Mouse (Mus musculus) c-Kit-negative CD71-positive TER-119-positive erythroid progenitor cells, embryonic 14.5 days (primary cell): ENCODE results near the gene Aco1.

Experiments used
- DNase-seq: peaks from one replicate; pipeline ENCODE4 v3.0.0-alpha.2; 2013; ENCODE audit warnings: low read depth, low spot score

Gene Aco1

DNA sequence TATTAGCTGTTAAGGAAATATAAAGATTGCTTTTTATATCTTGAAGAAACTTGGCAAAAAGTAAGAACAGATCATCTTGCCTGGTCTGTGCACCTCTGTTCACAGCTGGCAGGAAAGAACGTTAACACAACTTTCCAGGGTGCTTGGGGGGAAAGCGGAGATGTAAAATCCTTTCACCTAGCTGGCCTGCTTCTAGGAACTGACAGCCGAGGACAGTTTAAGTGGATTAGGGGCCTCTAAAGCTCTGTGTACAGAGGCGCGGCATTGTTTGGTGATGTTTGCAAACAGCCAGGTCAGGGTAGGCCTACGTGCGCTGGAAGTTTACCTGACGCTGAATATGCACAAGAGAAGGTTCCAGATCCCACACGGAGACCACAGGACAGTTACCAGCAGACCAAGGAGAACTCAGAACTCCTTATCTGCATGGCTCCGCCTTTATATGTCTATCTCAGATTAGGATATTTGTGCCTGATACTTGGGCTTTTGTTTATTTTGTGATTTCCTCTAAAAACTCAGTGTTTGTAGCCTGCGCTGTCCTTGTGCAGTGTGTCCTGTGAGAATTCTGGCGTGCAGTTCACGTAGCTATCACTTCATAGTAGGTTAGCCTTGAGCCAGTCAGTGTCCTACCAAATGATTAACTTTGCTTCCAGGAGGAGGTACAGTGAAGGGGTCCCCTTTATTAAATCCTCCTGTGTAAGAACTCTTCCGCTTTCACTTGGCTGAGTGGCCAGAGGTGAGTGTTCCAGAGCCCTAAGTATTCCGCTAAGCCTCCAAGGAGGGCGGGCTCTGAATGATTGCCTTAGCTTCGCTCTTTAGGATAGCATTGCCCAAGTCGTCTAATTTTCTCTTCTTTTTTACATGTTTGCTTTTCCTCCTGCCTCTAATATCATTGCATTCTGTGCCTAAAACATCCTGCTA, 14.0 kb downstream of the Aco1 start:
- no peak for DNase-seq

DNA sequence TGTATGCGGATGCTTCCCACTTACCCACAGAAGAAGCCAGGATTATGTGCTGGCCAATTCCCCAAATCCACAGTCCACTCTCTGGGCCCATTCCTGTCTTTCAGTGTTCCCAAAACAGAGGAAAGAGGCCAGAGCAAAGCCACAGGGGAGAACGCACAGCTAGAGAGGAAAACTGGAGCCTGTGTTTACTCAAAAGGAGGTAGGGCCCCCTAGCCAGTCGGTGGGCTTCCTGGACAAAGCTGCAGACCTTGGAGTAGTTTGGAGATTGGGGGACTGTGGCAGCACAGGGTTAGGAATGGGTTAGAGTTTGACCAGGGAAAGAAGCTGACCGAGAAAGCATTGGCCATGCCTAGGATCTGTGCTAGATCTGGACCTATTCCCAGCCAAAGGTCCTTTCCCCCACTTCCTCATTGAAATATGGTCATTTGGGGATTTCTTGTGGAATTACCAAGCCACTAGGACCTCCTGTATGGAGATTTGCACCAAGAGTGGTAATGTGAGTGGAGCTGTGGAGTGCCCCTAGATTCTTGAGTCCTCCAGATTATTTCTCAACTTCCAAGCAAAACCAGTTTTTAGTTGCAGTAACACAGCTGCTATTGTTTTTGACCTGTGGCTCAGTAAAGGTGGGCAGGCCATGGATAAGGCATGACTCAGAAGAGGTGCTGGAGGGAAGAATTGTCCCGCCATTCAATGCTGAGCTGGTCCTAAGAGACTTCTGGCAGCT, 14.8 kb downstream of the Aco1 start:
- DNase-seq, result no peak

DNA sequence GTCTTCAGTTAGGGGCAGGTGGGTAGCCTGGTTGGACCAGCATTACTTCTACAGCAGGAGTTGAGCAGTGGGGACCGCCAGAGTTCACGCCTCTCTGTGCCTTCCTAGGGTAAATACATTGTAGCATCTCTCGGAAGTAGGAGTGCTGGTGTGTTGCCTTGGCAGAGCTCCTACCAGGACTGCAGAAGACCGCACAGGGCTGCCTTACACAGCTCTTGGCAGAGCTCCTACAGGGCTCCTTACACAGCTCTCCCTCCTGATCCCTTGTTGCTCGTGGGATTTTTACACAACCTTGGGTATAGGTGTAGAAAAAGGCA, 15.3 kb downstream of the Aco1 start:
- DNase-seq, result no peak

DNA sequence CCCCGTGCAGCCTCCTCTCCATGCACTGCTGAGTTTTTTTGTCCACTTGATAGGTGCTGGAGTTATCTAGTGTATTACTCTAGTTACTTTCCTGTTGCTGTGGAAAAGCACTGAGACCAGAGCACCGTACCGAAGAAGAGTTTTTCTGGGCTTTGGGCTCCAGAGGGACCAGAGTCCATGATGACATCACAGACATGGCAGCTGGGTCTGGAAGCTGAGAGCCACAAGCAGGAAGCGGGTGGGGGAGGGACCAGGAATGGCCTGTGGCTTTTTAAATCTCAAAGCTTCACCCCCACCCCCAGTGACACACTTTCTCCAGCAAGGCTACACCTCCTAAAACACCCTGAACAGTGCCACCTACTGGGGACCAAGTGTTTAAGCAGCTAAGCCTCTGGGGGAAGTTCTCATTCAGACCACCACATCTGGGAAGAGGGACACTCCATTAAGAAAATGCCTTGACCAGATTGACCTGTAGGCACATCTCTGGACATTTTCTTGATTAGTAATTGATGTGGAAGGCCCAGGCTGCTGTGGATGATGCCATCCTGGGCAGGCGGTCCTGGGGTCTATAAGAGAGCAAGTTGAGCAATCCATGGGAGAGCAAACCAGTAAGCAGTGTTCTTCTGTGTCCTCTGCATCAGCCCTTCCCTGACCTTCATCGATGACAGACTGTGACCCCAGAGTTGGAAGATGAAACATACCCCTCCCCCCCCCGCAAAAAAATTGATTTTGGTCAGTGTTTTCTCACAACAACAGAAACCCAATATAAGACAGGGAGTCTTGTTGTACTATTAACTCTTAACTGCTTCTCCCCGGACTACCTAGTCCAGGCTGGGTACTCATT, 17.9 kb downstream of the Aco1 start:
- no peak for DNase-seq

DNA sequence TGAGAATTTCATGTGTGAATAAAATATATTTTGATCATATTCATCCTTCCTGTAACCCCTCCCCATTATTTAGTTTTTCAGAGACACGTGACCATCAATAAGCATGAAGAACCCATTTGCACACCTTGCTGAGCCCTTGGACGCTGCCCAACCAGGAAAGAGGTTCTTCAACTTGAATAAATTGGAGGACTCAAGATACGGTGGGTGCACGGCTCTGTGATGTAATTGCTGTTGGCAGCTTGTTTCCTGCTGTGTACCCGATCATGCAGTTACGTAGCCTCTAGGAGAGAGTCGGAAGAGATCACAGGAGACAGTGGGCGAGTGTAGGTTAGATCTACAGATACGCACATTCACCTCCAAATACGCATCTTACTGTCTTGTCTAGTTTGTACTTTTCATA, 20.8 kb downstream of the Aco1 start:
- DNase-seq, result no peak

DNA sequence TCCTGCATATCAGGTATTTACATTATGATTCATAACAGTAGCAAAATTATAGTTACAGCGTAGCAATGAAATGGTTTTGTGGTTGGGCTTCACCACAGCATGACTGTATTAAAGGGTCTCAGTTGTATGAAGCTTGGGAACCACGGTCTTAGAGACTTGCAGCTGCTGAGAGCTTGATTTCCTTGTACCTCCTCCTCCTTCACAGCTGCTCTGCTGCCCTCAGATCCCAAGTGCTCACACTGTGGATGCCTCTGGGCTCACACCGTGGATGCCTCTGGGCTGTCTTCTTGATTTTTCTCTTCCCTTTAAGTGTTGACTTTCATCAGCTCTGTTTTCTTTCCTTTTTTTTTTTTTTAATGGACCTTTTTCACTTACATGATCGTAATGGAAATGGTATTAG, 28.6 kb downstream of the Aco1 start:
- no peak for DNase-seq

DNA sequence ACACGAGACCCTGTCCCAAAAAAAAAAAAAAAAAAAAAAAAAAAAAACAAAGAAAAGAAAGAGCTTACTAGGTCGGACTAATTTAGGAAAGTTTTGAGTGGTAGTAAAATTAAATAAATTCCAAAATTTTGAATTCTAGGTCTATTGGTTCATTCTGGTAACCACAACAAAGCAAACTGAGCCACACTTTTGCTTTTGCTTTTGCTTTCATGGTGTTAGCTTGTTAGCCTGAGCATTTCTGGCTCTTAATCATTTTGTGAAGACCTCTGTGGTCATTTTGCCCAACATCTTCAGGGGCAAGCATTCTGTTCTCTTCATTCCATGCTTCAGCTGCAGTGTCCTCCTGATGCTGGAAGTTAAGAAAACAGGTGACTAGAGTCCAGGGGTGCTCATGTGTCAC, 29.5 kb downstream of the Aco1 start:
- DNase-seq, result no peak

DNA sequence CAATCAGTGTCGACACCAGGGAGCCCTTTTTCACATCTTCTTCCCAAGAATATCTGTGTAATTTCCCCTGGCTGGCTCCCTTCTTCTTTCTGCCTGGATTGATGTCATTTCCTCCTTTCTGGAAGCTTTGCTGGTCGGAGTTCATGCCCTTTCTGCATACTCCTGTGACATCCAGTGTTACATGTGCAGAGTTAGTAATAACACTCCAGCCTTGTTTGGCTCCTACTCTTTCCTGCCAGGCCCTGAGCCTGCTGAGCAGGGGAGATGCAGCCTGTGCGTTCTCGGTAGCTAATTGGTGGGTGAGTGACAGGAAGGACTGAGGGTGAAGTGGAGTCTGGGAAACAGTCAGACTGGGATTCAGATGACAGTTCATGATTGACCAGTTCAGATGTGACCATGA, 31.4 kb downstream of the Aco1 start:
- DNase-seq, result no peak

DNA sequence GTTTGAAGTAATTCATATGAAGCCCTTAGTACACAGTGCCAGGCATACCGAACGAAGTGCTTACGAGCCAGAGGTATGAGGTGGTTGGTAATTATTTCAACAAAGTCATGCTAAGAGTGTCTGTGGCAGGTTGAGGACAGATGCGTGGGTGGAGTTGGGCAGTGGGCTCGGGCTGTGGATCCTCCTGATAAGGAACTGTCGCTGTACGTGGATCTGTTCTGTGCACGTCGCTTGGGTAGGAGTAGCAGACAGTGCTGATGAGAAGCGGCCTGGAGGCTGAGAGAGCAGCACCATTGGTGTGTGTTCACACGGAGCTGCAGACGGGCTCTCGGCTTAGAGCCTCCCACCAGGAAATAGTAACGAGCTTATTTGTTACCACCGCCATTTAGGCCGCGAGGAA, 35.7 kb downstream of the Aco1 start:
- DNase-seq, result no peak

DNA sequence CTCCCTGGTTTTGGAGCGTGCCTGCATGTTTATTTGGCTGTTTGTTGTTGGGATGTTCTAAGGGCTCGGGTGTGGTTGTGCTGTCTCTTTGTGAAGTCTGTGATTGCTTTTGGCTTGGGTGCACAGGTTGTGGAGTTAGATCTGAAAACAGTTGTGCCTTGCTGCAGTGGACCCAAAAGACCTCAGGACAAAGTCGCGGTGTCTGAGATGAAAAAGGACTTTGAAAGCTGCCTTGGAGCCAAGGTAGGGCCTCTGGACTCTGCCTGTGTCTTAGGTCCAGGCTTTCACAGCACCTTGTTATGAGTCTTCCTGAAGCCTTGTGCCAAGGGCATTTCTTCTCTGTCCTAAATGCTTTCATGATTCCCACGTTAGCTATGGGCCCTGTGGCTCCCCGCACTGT, 37.2 kb downstream of the Aco1 start:
- DNase-seq, result no peak

DNA sequence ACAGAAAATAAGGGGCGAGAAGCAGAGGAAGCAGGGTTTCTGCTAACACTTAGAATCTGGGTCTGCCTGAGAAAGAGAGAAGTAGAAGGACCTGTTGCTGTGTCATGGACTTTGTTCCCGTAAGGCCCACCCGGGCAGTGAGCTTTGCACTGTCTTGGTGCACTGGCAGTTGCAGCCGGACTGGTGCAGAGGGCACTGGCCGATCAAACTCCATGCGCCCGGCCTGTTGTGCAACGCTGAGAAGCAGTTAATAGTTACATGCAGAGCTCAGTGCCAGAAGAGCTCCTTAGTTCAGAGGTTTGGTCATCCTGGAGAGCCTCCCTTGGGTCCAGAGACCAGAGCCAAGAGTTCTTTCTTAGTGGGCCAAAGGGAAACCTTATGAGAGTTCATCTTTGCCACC, 38.8 kb downstream of the Aco1 start:
- DNase-seq, result no peak

DNA sequence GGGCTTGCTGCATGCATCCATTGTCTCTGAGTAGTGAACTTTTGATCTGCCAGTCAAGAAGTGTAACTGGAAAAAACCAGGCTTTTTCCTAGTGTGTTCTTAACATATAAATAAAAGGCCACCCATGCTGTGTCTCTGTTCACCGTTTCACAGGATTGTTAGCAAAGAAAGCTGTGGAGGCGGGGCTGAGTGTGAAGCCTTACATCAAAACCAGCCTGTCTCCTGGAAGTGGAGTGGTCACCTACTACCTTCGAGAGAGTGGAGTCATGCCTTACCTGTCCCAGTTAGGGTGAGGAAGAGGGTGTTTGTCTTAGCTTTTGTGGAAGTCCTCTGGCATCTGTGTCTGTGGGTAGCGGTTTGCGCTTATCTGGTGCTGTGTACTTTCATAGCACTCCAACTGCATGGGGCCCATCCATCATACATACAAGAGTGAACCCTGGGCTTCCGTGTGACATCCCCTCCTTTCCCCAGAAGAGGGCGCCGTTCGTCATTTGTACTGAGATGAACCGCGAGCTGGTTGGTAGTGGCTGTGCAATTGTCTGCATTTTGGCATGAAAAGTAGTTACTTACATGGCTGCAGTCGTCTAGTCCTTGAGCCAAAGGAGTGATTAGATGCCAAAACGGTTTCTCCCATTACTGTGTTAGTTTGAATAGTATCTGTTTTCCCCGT, 39.9 kb downstream of the Aco1 start:
- peak; percentile 6 for DNase-seq

DNA sequence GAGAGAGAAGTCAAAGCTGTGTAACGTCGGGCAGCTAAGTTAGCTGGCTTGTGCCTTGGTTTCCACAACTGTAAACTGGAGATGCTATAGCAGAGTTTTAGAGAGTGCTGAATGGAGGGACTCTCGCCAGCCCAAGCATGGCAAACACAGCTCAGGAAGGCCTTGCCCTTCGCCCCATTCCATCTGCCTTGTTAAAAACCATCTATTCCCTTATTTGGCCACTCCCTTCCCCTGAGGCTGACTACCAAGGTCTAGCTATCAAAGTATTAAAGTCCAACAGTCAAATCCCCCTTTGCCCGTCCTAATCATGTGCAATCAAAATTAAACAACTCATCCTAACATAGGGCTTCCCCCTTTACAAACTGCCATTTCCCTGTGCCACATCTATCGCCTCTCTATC, 40.9 kb downstream of the Aco1 start:
- no peak for DNase-seq

DNA sequence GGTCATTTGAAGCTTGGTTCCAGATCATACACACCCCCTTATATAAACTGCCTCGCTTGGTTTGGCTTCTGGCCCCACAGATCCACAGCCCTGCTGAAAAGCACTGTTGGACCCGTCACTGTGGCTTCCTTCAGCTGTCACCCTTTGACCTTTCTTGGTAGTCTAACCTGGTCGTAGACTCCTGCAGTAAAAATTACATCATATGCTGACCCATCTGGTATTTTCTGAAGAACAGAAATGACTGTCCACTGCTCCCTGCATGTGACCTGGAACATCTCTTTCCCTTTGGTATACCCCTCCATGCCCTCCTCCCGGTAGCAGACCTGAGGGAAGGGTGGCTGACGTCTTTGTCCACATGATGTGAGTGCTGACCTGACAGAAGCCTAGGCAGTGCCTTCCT, 41.6 kb downstream of the Aco1 start:
- DNase-seq, result no peak

DNA sequence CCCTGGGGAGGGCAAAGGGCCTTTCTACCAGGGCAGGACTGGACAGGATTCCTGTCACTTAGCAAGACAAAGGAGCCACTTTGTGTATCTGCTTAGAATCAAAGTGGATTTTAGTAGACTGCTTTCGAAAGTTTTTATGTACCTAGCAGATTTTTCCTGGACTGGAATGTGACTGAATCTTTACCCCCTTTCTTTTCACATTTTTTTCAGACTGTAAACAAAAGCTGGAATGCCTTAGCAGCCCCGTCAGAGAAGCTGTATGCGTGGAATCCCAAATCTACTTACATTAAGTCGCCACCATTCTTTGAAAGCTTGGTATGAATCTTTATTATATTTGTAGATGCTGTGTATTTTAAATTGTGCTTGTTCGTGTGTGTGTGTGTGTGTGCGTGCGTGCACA, 45.1 kb downstream of the Aco1 start:
- no peak for DNase-seq

DNA sequence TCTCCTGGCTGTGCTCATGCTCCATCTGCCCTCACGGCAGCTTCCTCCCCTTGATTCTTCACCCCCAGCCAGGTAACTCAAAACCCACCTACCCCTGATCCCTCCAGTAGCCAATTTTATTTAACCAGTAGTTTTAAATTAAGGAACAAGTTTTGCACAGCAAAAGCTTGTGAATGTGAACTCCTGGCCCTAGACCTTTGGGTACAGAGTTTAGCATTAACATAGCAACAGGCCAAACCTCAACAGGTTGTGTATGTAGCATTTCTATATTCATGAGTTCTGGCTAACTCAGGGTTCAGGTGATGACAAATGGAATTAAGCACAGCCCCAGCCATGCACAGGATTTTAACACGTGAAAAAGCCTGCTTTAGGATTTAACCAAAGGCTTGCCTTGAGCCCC, 49.4 kb downstream of the Aco1 start:
- DNase-seq, result no peak

DNA sequence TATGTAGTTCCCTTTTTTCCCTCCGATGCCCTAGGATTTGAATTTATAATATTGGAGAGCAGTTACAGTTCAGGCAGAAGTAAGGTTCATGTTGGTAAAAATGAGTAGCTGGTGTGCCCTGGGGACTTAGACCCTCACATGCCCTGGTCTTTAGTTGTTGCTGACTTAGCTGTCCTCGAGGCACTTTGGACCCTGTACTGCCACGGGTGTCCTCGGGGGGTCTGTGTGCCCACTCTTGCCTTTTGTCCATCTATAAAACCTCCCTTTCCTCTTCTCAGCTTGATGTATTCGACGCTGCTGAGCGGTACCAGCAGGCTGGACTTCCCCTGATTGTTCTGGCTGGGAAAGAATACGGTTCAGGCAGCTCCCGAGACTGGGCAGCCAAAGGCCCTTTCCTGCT, 50.6 kb downstream of the Aco1 start:
- no peak for DNase-seq

DNA sequence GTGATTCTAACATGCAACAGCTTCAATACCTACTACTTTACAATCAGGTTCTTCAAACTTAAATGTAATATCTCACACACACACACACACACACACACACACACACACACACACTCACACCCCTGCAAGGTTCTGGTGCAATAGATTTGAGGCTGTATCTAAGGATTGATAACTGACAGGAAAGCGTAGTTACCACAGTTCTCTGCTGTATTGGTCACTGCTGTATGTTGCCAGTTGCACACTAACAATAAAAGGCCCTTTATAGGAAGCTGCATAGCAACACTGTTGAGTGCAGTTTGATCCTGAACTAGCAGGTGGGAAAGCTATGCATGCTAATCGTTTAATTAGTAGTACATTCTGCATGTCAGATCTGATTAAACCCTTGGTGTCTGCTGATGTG, 52.5 kb downstream of the Aco1 start:
- no peak for DNase-seq

DNA sequence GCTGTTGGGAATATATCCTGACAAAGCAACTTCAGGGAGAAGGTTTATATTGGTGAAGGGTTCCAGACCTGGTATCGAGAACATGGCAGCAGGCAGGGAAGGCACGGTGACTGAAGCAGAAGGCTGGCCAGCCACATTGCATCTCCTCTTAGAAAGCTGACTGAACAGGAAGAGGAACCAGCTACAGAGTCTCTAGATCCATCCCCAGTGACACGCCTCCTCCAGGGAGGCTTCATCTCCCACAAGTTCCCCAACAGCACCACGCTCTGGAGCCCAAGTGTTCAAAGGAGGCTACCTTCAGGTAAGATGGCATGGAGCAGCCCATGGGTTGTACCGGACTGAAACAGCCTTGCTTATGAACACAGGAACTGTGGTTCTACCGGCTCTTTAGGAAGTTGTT, 59.3 kb downstream of the Aco1 start:
- no peak for DNase-seq

DNA sequence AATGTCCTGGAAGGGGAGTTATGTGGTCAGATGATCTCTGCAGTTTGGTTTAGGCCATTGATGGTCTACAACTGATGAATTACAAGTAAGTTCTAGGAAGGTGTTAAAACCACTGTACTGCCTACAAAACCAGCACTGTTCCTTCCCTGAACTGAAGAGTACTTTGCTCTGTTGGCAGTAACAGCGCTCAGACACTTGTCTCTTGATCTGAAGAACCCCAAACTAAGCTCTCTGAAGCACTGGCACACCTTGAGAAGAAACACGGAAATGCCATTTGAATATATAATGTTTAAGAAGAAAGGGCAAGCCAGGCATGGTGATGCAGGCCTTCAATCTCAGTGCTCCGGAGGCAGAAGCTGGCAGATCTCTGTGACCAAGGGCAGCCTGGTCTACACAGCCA, 61.5 kb downstream of the Aco1 start:
- no peak for DNase-seq

DNA sequence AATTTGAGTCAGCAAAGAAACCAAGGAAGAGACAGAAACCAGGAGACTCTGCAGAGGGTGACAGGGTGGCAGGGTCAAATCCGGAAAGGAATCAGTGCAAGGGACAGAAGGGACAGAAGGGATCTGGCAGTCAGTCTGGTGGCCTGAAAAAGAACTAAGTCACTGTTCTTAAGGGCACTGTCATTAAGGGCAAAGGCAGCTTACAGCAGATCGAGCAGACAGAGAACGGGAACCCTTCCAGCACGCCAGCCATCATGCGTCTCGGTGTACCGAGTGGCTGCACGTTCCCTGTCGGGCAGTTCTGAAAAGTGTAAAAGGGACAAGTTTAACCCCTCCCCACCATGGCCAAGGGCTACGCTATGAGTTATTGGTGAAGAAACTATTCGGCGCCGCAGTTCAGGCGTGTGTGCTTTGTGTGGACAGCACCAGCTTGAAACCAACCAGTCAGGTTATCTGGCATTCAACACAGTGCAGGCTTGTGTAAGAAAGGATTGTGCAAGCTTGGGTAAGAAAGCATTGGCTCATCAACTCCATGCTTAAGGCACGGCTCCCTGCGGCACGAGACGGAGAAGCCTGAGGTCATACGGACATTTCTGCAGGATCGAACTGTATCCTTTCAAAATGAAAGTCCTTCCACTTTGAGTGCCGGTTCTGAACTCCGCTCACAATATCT, 62.5 kb downstream of the Aco1 start:
- DNase-seq, result no peak
